Mouse (Mus musculus) bone marrow macrophage, adult 2 months (primary cell): ENCODE data around the gene Iqca.

ENCODE experiments used
- CTCF ChIP-seq: IDR thresholded peaks from 2 replicates; pipeline ENCODE4 v1.5.1; 2012; ENCODE audit warnings: low read depth, mild to moderate bottlenecking, low read length, moderate library complexity
- POLR2A ChIP-seq: IDR thresholded peaks from 2 replicates; pipeline ENCODE4 v1.6.1; 2012; ENCODE audit warnings: mild to moderate bottlenecking, low read depth, low read length, borderline replicate concordance

DNA sequence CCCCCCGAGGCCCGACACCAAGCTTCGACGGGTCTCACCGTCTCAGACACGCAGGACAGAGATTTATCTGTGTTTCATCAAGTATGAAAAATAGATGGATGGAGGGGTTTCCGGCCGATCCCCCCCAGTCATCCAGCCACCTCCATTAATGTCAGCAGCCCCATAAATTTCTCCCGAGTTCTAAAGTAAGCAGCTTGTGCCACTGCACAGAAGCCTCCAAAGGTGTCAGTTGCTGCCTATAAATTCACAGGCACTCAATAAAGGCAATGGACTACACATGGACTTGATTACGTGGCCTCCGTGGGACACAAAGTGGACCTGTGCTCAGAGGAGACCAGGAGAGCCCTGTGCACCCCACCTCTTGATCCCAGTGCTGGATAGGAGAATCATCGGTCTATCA lies 34.0 kb downstream of the Iqca start:
- TF ChIP-seq CTCF (no peak), POLR2A (no peak)
